Mouse (Mus musculus): ENCODE data around the gene Inpp5a.

GRCm38 (mm10) chr7:139472865-139473549 lies 84.1 kb downstream of the Inpp5a start:
- peak; percentile 96 for TF ChIP-seq CTCF (conservative IDR thresholded peaks at IDR 0.05; ENCODE audit: insufficient read depth, insufficient read length, low read depth, low read length)
- no peak for TF ChIP-seq POLR2A (IDR thresholded peaks at IDR 0.05; ENCODE audit: low read depth, low read length)
